Mouse (Mus musculus) lung, adult 2 months (tissue): ENCODE results near the gene Kif3c.

ENCODE experiments used
- CTCF ChIP-seq: fragments of 200-500 bp; IDR thresholded peaks from 2 replicates; pipeline ENCODE4 v1.5.1; 2011; ENCODE audit warnings: mild to moderate bottlenecking, low read length, control low read depth; ENCODE audit not compliant: insufficient read depth
- POLR2A ChIP-seq: fragments of 200-500 bp; IDR thresholded peaks from 2 replicates; pipeline ENCODE4 v1.6.1; 2011; ENCODE audit warnings: low read depth, mild to moderate bottlenecking, control low read depth, low read length, borderline replicate concordance; ENCODE audit errors: extremely low read depth

- no peak for TF ChIP-seq CTCF
- TF ChIP-seq POLR2A, result no peak
These were observed 35.3 kb upstream of the Kif3c start for GRCm38 (mm10) chr12:3329677-3330076.
